Mouse (Mus musculus): Measurements from ENCODE around the gene Adgrv1. TPM values are rescaled to one million over a fixed set of nuclear protein-coding genes. Genes with fewer than 3 reads are reported as not detected.

The Adgrv1 gene
- polyA plus RNA-seq, 1 experiment from 2014 or later = 2.4 TPM

GRCm38 (mm10) chr13:81401742-81402141 is 231.2 kb downstream of the Adgrv1 start:
- 88% methylated on average over 1 of the region's 1 CpGs for WGBS
- Histone ChIP-seq H3K9ac (no peak overlapping the region), H3K4me1 (no peaks in the 10 kb centered on the region), H3K9me3 (no peaks in the 10 kb centered on the region), H3K4me2 (no peak overlapping the region), H3K36me3 (no peaks in the 10 kb centered on the region), H3K27me3 (no peaks in the 10 kb centered on the region), H3K4me3 (no peak overlapping the region), H3K27ac (no peak overlapping the region)
- no peak for ATAC-seq (ENCODE audit: borderline replicate concordance, extremely low read depth, low FRiP score, low TSS enrichment)

- no peak overlapping the region for H3K27ac ChIP-seq
Observed at GRCm38 (mm10) chr13:81385597-81386362, 247.2 kb downstream of the Adgrv1 start.

DNA sequence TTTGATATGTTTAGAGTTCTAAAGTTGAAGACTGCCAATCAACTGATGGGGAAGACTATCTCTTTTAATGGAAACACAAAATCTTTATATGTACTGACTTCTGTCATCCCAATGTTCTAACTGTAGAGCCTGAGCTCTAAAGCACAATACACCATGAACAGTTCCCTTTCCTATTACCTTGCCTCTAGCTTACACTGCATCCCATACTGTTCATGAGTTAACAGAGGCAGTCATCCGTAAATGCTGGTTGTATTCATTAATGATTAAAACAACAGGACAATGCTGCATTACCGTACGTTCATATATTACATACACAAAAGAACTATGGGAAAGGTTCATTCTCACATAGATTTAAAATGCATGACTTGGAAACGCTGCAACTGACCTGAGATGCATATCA is 251.1 kb downstream of the Adgrv1 start:
- Histone ChIP-seq H3K9me3 (no peaks in the 10 kb centered on the region), H3K9ac (no peak overlapping the region), H3K4me2 (no peak overlapping the region), H3K27ac (no peak overlapping the region), H3K4me3 (no peak overlapping the region), H3K27me3 (no peaks in the 10 kb centered on the region), H3K4me1 (no peaks in the 10 kb centered on the region), H3K36me3 (no peaks in the 10 kb centered on the region)
- WGBS = 88% methylated on average over 4 of the region's 4 CpGs
- ATAC-seq (ENCODE audit: borderline replicate concordance, extremely low read depth, low FRiP score, low TSS enrichment) = no peak

More at GRCm38 (mm10) chr13:81385597-81386362, 247.2 kb downstream of the Adgrv1 start:
- ATAC-seq (ENCODE audit: borderline replicate concordance, extremely low read depth, low FRiP score, low TSS enrichment) = peak; percentile 57; the same call in 1 of the 2 replicates
- Histone ChIP-seq H3K27me3 (no peaks in the 10 kb centered on the region), H3K4me3 (no peak overlapping the region), H3K36me3 (no peaks in the 10 kb centered on the region), H3K9me3 (no peaks in the 10 kb centered on the region), H3K4me1 (no peaks in the 10 kb centered on the region), H3K4me2 (no peak overlapping the region), H3K9ac (no peak overlapping the region)
- 52% methylated on average over 4 of the region's 4 CpGs for WGBS

DNA sequence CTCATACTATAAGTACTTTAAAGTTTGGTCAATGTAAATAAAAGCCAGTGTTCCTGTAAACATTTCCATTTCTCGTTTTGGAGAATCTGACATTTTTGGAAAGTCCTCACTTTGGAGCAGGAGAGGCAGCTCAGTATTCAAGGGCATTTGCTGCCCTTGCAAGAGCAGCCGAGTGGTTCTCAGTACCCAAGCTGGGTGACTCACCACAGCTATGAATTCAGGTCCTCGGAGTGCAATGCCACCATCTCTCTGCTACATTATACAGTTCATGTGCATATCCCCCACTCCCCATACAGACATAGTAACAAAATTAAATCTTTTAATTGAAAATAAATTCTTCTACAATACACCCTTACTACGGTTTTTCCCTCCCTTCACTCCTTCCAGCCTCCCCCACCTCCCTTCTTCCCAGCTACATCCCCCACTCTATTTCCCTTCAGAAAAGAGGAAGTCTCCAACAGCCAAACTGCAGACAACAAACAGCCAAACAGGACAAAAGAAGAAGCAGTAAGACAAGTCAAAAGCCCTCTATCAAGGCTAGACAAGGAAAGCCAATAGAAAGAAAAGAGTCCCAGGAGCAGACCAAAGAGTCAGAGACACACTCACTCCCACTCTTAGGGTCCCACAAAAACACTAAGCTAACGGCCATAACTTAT is 262.0 kb downstream of the Adgrv1 start:
- Histone ChIP-seq H3K36me3 (no peaks in the 10 kb centered on the region), H3K9me3 (no peaks in the 10 kb centered on the region), H3K4me3 (no peak overlapping the region), H3K27ac (no peak overlapping the region), H3K9ac (no peak overlapping the region), H3K4me1 (no peaks in the 10 kb centered on the region), H3K27me3 (no peaks in the 10 kb centered on the region), H3K4me2 (no peak overlapping the region)
- ATAC-seq (ENCODE audit: borderline replicate concordance, extremely low read depth, low FRiP score, low TSS enrichment) = no peak
- WGBS = 58% methylated on average over 5 of the region's 5 CpGs

- no peak for ATAC-seq (ENCODE audit: borderline replicate concordance, extremely low read depth, low FRiP score, low TSS enrichment)
- Histone ChIP-seq H3K27ac (no peak overlapping the region), H3K4me2 (no peak overlapping the region), H3K4me1 (no peaks in the 10 kb centered on the region), H3K27me3 (no peaks in the 10 kb centered on the region), H3K4me3 (no peak overlapping the region), H3K9me3 (no peaks in the 10 kb centered on the region), H3K9ac (no peak overlapping the region), H3K36me3 (no peaks in the 10 kb centered on the region)
- 76% methylated on average over 6 of the region's 6 CpGs for WGBS
Observed at GRCm38 (mm10) chr13:81370196-81370595, 262.8 kb downstream of the Adgrv1 start.

GRCm38 (mm10) chr13:81369564-81369963 is 263.4 kb downstream of the Adgrv1 start:
- no peak overlapping the region for H3K4me3 ChIP-seq
- no peak overlapping the region for H3K27ac ChIP-seq
- WGBS = 85% methylated on average over 2 of the region's 2 CpGs
- H3K27me3 ChIP-seq = no peaks in the 10 kb centered on the region
- H3K4me1 ChIP-seq = no peaks in the 10 kb centered on the region
- H3K9ac ChIP-seq = no peak overlapping the region
- H3K9me3 ChIP-seq = no peaks in the 10 kb centered on the region
- no peak overlapping the region for H3K4me2 ChIP-seq
- no peak for ATAC-seq (ENCODE audit: borderline replicate concordance, extremely low read depth, low FRiP score, low TSS enrichment)
- no peaks in the 10 kb centered on the region for H3K36me3 ChIP-seq

DNA sequence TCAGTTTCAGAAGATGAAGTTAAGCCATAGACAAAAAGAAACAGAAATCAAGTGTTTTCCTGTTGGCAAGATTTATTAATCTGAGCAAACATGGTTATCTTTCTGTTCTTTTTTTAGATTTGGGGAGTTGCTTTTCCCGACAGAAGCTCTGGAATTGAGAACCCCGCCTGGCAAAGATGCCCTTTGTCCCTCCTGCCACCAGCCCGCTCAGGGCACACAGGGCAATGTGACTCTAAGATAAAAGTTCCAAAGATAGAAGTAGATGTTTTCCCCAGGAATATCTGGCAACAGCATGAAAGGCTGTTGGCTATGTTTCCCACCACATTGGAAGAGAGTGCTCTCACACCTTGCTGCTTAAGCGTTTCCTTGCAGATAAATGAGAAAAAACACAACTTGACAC is 264.0 kb downstream of the Adgrv1 start:
- no peak for ATAC-seq (ENCODE audit: borderline replicate concordance, extremely low read depth, low FRiP score, low TSS enrichment)
- Histone ChIP-seq H3K36me3 (no peaks in the 10 kb centered on the region), H3K27ac (no peak overlapping the region), H3K27me3 (no peaks in the 10 kb centered on the region), H3K9ac (no peak overlapping the region), H3K9me3 (no peaks in the 10 kb centered on the region), H3K4me3 (no peak overlapping the region), H3K4me2 (no peak overlapping the region), H3K4me1 (no peaks in the 10 kb centered on the region)
- WGBS = 57% methylated on average over 4 of the region's 4 CpGs

- Histone ChIP-seq H3K4me2 (no peak overlapping the region), H3K9me3 (no peaks in the 10 kb centered on the region), H3K4me1 (no peaks in the 10 kb centered on the region), H3K9ac (no peak overlapping the region), H3K27ac (no peak overlapping the region), H3K36me3 (no peaks in the 10 kb centered on the region), H3K27me3 (no peaks in the 10 kb centered on the region), H3K4me3 (no peak overlapping the region)
- no peak for ATAC-seq (ENCODE audit: borderline replicate concordance, extremely low read depth, low FRiP score, low TSS enrichment)
- WGBS = 45% methylated on average over 4 of the region's 4 CpGs
Observed at GRCm38 (mm10) chr13:81367681-81368376, 265.1 kb downstream of the Adgrv1 start.

- 70% methylated on average over 2 of the region's 2 CpGs for WGBS
- no peaks in the 10 kb centered on the region for H3K4me1 ChIP-seq
- no peak for ATAC-seq (ENCODE audit: borderline replicate concordance, extremely low read depth, low FRiP score, low TSS enrichment)
- H3K27me3 ChIP-seq = no peaks in the 10 kb centered on the region
- no peak overlapping the region for H3K4me2 ChIP-seq
- H3K9ac ChIP-seq = no peak overlapping the region
- no peaks in the 10 kb centered on the region for H3K9me3 ChIP-seq
- no peaks in the 10 kb centered on the region for H3K36me3 ChIP-seq
- no peak overlapping the region for H3K4me3 ChIP-seq
- H3K27ac ChIP-seq = no peak overlapping the region
Observed at GRCm38 (mm10) chr13:81360338-81360737, 272.6 kb downstream of the Adgrv1 start.

GRCm38 (mm10) chr13:81358766-81359165 is 274.2 kb downstream of the Adgrv1 start:
- H3K4me3 ChIP-seq = no peak overlapping the region
- 63% methylated on average over 1 of the region's 1 CpGs for WGBS
- H3K9ac ChIP-seq = no peak overlapping the region
- no peak for ATAC-seq (ENCODE audit: borderline replicate concordance, extremely low read depth, low FRiP score, low TSS enrichment)
- H3K36me3 ChIP-seq = no peaks in the 10 kb centered on the region
- H3K9me3 ChIP-seq = no peaks in the 10 kb centered on the region
- H3K4me2 ChIP-seq = no peak overlapping the region
- no peaks in the 10 kb centered on the region for H3K27me3 ChIP-seq
- no peak overlapping the region for H3K27ac ChIP-seq
- no peaks in the 10 kb centered on the region for H3K4me1 ChIP-seq

DNA sequence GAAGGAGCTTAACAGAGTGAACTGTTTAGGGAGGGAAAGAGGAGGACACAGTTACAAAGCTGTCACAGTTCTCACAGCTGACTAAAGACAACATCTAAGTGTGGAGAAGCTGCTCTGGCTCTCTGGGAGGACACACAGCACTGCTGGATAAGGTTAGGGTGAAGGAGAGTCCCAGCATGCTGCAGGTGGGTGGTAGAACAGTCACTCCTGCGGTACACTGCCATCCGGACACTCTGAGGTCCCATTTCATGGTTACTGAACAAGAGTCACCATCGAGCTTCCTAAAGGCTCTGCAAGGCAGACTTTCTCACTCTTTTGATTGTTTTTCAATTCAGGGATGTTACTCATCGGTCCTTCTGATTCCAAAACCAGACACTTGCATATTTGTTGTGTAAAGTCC is 274.6 kb downstream of the Adgrv1 start:
- Histone ChIP-seq H3K9me3 (no peaks in the 10 kb centered on the region), H3K4me2 (no peak overlapping the region), H3K4me1 (no peaks in the 10 kb centered on the region), H3K9ac (no peak overlapping the region), H3K36me3 (no peaks in the 10 kb centered on the region), H3K27me3 (no peaks in the 10 kb centered on the region), H3K4me3 (no peak overlapping the region), H3K27ac (no peak overlapping the region)
- 64% methylated on average over 4 of the region's 4 CpGs for WGBS
- ATAC-seq (ENCODE audit: borderline replicate concordance, extremely low read depth, low FRiP score, low TSS enrichment) = no peak

DNA sequence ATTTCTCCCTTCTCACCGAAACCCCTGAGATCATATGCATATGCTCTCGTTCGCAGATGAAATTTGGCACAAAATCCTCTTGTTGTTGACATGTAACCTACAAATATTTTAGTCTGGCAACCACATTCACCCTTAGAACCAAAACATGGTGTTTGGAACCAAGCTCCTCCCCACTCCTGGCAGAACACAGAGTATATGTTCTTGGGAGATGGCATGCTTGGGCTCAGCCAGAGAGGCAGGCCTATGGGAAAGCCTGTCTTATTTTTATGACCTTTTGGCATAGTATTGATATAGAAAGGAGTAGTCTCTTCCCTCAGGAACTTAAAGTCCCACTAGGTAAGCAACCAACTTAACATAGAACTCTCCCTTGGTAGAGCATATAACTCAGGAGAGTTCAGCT is 275.7 kb downstream of the Adgrv1 start:
- ATAC-seq (ENCODE audit: borderline replicate concordance, extremely low read depth, low FRiP score, low TSS enrichment) = no peak
- no peak overlapping the region for H3K4me2 ChIP-seq
- no peaks in the 10 kb centered on the region for H3K36me3 ChIP-seq
- H3K9ac ChIP-seq = no peak overlapping the region
- H3K4me3 ChIP-seq = no peak overlapping the region
- H3K9me3 ChIP-seq = no peaks in the 10 kb centered on the region
- no peaks in the 10 kb centered on the region for H3K4me1 ChIP-seq
- no peaks in the 10 kb centered on the region for H3K27me3 ChIP-seq
- WGBS = 66% methylated on average over 3 of the region's 3 CpGs
- H3K27ac ChIP-seq = no peak overlapping the region
